Mouse (Mus musculus) frontal cortex, postnatal 36 days (tissue): ENCODE results near the gene Cenpp.

Source experiments
- DNase-seq, 2 experiments: peaks; one replicate each; pipeline ENCODE4 v3.0.0; 2022; ENCODE audit warnings: low spot score in 2 of 2

The Cenpp gene

DNA sequence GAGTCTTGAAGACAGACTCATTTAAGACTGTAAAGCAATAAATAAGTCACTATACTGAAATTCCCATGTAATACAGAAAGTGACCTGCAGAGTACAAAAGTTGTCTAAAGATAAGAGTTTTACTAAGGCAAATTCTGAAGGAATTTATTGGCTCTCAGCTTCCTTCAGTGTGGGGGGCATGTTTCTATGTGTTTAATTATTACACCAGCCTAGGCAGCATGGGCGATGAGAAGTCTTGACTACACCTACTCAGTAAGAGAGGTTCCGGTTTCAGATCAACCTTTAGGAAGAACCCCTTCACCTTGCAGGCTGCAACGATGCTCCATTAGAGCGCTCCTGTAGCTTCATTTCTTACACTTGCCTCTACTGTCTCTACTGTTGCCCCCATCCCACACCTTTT lies 121.9 kb downstream of the Cenpp start:
- DNase-seq, result no peak

DNA sequence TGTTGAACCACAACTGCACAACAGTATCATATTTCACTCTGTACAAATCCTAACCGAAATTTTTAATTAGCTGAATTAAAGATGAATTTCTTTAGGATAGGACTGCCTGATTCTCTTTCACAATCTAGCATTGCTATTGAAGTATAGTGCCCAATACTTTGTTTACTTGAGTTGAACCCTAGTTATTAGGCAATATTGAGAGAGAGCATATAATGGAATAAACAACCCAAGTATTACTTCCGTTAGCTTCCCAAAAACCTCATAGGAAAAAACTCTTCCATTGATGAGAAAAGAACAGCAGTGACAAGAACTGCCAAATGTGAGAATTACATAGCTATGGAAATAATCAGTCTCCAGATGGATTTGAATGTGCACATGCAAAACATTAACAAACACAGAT lies 126.3 kb downstream of the Cenpp start:
- DNase-seq, result no peak

DNA sequence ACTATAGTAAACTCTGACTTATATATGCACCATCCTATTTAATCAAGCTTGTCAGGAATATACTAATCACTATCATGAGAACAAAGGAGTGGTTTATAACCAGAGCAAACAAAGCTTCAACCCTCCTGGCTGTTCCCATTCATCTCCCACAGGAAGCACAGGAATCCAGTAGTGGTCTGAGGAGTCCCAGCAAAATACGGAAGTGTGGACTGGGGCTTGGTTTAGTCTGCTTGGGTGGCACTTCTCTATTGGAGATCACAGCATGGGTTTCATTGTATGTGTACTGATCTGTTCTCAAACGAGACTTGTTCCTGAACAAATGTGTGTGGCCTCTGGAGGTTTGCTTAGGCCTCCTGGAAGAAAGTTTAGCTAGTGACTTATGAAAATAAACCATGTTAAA lies 133.8 kb downstream of the Cenpp start:
- DNase-seq, result no peak

DNA sequence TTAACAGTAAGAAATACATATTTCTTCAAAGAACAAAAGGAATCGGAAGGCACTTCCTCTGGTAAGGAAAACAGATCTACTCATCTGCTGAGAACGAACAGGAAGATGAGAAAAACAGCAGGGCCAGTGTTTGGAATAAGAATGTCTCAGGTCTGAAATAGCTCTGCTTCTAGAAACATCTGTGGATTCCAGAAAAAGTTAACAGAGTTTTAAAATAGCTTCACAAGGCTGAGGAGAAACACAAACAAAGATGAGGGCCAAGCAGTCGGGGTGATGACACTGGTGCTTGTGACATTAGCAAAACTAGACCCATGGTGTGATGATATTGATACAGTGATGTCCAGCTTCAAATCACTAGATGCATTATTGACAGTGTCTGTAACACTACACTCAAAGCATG lies 145.4 kb downstream of the Cenpp start:
- peak in 1 of 2 experiments; percentile 4 for DNase-seq

DNA sequence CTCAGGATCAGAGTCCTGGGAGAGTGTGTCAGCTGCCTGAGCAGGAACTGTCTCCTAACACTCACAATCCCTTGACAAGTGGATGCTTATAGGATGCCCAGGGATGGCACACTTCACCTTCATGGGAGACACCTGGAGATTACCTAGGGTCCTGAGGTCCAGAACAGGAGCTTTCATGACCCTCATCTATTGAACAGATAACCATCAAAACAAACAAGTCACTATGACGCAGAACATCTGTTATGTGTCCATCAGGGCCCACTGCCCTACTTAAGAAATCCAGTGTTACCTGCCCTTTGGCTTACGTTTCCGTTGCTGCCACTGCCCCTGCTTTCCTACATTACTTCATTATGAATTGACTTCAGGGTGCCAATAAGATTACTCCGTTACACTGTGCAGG lies 146.8 kb downstream of the Cenpp start:
- DNase-seq, result no peak

DNA sequence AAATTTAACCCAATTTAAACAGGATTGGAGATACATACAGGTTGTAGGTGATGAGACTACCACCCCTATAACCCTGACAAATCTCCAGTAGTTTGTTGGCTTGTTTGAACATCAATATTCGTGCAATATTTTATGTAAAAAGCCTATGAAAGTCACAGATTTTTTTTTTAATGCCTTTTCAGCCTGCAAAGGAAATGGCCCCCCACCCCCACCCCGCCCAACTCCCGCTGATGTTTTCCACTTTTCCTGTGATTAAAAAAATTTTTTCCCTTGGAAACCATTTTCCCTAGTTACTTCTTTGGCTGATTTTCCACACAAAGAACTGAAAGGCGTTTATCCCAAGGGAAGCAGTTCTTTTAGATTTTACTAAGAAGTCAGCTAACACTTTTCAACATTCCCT lies 148.1 kb downstream of the Cenpp start, which contains the start of gene Ecm2:
Gene Ecm2 (plus strand): TSS at position 301 of the 400 bp plus-strand sequence.
- no peak for DNase-seq

DNA sequence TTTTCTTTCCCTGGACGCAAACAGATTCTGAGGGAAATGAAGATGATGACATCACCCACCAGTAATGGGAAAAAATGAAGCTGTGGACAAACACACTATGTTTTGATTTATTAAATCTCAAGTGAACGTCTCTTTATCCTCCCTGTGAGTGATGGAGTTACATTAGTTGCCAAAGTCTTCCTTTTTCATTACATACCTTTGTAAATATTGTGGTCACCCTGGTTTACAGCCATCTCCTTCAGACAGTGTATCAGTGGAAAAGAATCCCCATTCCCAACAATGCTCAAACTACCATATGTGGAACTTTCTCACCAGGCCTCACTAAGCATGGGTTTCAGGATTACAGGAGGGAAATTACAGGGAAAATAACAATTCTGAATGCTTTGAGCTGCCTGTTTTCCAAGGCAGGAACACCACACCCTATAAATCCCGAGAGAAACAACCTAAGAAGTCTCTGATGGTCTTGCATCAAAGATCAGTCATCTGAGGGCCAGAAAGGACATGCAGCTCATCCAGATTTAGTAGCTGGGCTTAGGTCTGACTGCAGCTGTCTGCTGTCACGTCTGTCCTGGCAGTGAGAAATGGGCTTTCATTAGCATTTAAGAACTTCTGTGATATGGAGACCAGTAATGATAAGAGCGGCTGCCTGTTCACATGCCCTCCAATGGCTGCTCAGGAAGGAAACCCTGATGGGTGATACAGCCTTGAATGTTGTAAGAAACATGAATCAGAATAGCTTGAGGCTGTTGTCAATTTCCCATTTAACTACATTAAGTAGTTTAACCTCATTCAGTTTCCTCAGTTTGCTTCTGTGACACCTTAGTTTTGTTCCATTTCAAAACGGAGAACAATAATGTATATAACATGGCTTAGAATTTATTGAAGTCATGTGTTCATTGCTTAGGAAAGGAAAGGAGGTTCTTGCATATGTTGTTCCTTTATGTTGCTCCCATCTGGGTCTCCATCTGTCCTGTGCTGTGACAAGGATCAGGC lies 159.9 kb downstream of the Cenpp start, which contains the start of gene Tes3-ps:
Gene Tes3-ps (plus strand): TSS at position 943 of the 993 bp plus-strand sequence.
- no peak for DNase-seq

DNA sequence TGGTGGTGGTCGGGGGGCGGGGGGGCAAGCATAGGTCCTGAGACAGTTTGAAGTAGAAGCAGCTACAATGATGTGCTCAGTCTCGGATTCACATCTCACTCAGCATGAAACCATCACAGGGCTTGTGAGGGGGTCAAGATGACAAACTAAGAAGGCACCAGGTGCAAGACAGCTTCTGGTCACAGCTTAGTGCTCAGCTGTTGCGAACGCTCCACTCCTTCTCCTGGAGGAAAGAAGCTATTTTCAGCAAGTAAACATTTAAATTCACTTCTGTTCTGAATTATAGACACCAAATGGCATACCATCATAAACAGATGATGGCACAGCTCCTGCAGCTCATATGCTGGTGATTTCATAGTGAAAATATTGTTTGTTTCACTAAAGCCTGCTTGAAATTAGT lies 167.2 kb downstream of the Cenpp start:
- no peak for DNase-seq

DNA sequence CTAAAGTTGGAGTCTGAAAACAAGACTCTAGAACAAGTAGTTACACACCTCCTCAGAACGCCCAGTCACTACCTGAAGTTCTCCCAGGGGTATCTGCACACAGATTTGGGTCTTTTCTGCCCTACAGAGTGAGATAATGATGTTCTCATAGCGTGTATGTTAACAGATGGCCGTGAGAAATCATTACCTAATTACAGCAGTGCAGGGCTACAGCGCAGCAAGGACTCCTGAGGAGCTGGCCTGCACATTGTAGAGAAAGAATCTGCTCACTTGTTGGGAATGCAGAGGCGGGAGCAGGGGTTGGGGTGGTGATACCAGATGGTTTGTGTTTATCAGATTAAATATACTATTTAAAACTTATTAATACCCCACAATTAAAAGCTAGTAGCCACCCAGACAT lies 172.0 kb downstream of the Cenpp start:
- no peak for DNase-seq

DNA sequence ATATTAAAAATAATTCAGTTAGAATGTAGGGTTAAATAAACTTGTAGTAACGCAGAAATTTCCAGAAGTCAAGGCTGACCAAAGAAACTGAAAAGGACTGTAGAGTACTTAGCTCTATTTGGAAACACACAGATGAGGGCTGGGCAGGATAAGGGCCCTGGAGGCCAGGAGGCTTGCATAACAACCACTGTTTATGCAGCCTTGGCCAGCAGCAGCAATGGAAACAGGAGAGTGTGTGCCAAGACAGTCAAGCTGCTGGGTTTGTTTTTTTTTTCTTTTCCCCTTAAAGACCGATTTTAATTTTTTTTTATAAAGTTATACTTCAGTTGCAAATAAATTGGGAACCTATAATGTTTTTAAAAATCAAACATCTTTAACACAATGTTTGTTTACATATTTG lies 172.5 kb downstream of the Cenpp start:
- peak in 1 of 2 experiments; percentile 43 for DNase-seq

DNA sequence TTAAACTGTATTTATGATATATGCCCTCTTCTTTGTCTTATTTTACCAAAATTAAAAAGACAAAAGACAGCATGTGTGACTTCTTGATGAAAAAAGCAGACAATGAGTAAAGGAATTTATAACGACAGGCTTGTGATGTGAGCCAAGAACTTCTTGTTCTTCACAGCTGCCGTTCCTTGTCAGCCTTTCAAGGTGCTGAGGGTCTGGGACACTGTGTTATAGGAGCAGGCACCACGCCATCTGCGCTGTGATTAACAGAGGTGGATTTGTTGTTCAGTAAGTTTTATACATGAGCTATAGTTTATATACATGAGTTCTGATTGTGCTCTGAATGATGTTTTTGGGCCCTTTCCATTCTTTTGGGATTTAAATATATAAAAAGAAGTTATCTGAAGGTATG lies 173.2 kb downstream of the Cenpp start:
- no peak for DNase-seq

DNA sequence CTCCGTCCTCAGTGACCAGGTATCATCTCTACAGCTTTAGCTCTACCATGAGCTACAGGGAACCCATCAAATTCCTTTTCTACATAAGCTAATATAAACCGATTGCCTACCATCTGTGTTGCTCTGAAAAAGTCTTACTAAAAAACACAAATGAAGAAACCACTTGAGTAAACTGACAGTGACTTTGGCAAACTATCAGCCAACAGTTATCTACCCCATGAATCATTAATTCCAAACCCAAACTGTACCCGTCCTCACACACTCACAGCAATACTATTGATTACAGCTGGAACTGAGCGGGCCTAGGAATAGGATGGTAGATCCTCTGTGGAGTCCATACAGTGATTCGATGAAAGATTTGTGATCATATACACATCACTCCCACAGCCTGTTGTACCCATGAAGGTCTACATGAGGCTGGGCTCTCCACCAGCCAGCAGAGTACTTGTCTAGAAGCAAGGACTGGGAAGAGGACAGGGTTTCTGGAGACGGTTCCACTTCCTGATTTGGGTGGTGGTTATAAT lies 173.7 kb downstream of the Cenpp start:
- no peak for DNase-seq

DNA sequence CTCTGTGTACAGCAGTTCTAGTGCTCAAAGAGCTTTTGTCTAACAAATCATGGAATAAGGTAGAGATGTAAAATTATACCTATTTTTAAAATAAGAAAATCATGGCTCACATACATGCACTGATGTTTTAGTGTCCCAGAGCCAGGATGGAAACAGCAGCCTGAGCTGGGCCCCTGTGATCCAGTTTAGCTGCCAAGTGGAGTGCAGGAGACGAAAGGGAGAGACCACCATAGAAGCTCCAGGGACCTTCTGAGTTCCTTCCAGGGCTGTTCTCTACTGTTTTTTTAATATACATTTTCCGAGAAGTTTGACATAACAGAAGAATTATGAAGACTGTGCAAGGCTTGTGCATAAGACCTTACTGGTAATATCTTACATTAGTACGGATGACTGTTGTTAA lies 174.7 kb downstream of the Cenpp start:
- DNase-seq, result no peak

DNA sequence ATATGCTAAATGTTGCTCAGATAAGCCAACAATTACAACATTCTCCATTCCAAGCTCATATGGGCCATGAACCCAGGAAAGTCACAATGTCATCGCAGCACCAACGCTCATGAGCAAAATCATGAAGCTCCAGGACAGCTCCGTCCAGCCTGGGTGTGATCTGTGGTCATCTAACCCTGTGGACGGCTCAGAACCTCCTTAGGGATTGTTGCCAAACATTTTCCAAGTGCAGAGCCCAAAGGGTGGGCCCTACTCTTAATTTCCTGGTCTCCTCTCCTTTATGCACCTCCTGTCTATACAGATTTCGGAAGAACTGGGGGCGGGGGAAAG lies 179.9 kb downstream of the Cenpp start:
- DNase-seq, result no peak

DNA sequence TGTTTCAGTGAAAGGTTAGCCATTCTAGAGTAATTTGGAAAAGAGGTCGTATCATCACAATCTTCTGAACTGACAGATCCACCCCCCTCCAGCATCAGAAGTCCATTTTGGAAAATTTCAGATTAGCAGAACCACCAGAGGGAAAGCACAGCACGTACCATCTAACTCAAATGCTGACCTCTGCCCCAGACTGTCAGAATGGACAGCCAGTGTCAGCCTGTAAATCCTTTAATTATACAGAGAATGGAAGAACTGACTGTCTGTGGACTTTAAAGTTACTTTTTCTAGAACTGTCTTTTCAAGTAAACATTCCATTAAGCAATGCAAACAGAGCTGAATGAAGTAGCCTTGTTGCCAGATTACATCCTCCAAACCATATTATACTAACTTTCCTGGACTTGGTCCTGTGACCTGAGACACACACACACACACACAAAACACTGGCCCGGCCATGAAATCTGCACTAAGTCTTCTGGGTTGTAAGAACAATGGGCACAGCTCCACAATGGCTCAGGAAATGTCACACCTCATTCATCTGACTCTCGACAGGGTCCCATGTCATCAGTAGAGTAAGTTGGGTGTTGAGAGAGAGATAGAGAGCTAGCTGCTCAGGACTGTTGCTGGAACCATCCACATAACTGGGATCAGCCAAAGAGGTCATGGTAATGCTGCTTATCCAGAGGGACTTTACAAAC lies 180.5 kb downstream of the Cenpp start:
- no peak for DNase-seq

DNA sequence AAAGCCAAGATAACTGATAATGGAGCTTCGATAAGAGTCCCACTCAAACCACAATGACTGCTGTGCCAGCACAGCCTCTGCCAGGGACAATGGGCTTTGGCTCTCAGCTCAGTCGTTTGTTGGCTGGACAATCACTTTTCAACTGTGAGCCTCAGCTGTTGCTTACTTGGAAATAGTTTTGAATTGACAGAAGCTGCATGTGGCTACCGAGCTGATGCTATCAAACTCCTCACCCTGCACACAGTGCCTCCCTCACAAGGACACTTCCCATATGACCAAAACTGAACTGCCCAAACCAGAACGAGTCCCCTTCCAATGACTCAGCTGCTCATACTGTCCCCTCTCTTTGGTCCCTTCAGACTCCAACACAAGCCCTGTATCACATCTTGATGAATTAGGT lies 181.8 kb downstream of the Cenpp start:
- no peak for DNase-seq

DNA sequence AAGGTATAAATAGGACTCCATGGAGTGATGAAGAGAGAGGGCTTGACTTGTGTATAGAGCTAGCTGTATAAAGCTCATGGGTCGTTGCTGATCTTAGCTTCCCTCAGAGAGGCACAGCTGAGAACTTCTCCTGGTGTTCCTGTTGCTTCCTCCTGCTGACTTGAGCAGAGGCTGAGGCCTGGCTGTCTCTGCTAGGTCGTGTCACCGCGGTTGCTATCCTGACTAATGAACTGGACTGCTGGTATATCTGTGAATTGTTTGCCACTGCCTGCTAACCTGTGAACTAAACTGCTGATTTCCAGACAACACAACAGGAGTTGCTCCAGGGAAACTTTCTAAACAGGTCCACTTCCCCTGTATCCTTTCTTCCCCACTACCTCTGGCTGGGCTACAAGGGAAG lies 182.3 kb downstream of the Cenpp start:
- DNase-seq, result no peak

DNA sequence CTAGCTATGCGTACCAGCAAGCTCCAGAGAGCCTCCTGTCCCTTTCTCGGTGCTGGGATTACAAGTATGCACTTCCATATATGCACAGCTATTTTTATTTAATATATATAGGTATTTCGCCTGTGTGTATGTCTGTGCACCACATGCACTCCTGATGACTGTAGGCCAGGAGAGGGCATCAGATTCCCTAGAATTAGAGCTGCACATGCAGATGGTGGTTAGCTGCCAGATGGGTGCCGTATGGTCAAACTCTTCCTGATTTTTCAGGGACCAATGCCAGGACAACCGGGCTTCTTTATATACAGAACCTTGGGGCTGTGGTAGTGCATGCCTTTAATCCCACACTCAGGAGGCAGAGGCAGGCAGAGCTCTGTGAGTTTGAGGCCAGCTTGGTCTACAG lies 183.6 kb downstream of the Cenpp start:
- no peak for DNase-seq

DNA sequence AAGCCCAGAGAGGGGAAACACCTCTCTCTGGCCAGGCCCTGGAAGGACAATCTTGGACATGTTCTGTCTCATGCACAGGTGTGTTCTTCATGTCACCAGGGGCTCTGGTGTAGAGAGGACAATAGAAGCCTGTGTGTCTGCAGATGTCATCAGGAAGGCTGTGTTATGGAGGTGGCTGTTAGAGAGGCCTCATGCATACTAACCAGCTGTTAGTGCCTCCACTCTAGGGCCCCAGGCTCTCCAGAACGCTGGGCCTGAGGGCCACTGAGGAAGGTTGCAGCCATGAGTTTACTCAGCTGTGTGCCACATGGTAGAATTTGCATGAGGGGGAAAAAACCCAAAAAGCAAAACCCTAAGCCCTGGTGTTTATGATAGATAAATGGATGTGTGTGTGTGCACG lies 185.0 kb downstream of the Cenpp start:
- DNase-seq, result no peak

DNA sequence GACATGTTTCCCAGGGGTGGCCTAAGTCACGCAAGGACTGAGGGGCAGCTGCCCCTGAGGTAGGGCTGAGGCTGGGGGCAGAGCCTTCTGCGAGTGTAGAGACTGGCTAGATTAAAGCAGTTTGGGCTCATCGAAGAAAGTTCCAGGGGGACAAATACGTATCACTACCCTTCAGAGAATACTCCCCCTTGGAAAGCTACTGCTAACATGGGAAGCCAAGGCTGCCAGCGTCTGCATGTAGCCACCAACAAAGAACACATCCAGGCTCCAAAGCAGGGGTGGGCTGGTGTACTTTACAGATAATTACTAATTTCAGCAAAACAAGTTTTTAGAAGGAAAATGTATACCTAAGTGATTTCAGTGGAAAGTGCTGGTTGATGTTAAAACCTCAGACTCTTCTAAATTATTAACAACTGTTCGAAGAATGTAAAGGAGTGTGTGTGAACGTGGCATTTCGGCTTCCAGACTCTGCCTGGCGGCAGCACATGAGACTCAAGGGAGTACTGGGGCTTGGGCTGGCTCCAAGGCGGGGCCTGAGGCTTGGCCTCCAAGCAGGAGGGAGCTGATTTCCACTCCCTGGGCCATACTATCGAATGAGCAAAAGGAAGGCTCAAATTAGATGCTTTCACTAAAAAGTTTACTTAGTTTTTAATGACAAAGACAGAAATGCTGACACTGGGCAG lies 186.1 kb downstream of the Cenpp start:
- DNase-seq, result no peak

DNA sequence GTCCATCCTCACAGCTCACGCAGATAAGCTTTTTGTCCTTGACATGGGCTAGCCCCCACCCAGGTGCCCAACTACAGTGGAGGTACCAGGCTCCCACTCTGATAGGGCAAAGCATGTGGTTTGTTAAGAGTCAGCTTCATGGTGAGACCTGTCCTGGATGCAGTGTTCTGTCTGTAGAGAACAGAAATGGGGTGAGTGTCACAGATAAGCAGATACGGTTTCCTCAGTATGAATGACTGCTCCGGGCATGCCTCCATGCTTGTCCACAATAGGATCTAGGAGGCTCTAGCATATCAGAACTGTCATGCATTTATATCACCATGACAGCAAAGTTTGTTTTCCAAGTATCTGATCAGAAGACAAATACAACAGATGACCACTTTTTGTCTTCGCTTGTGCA lies 186.7 kb downstream of the Cenpp start:
- no peak for DNase-seq

DNA sequence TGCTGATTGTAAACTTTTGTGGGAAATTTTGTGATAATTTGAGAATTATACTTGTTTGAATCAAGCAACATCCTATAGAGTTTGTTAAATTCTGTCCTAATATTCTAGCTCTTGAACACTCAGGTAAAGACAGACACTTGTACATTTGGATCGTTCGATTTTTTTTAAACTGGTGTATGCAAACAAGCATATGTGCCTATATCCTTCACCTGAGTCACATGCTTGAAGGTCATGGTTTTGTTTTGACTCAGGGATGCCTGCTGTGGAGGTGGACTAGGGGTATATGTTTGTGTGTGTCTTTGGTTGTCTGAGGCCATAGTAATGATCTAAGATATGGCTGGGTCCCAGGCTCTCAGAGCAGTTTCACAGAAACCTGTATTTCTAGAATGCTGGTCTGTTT lies 189.7 kb downstream of the Cenpp start:
- DNase-seq, result no peak
